Mouse (Mus musculus) retina, embryonic 14.5 days (tissue): ENCODE data around the gene Padi3.

Experiments used
- DNase-seq: peaks from one replicate; pipeline ENCODE4 v3.0.0-alpha.2; 2015; ENCODE audit warnings: low spot score

Padi3 gene

DNA sequence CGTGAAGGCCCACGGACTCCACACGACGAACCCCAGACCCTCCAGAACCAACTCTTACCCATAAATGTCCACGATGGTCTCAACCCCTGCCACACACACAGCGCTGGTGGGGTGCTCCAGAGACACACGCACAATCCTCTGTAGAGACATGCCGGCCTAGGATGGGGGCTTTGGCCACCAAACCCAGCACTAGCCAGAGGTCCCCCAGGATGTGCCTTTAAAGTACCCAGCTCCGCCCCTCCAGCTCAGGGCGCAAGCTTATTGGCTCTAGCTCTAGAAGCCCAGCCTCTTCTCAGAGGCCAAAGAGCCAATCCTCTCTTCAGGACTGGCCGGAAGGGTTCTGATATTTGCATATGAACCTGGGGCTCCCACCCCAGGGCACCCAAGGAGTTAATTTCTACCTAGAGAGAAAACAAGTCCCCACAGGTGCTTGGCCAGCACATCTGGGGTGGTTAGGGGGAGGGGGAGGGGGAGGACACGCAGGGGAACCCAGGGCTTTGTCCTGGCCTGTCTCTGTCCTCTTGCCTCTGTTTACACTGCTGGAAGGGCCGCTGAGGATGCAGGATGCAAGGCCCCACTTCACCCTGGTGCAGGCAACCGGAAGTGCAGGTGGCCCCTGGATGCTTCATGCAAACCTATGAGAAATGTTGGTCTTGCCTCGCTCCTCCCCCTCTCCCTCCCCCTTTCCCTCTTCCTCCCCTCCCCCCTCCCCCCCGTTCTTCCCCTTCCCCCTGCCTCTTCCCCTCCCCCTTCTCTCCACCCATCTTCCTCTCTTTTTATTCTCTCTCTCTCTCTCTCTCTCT is at the start of gene Padi3:
Gene Padi3 (minus strand): TSS at position 191 of the 803 bp plus-strand sequence.
- DNase-seq, result no peak

DNA sequence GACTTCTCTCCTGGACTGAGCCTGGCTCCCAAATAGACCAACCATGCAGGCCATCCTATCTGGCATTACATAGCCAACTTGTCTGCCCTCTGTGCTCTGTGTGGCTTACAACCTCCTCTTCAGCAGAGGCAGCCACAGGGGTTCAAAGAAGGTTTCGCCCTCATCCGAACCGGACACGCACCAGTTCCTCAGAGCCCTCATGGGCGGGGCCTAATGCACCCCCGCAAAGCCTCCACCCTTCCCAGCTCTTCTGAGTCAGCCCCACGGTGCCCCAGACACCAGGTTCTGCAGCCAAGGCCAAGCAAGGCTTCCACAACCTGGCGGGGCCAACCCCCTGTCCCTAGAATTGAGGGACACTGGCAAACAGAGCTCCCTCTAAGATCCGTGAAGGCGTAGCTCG is 48.8 kb upstream of the Padi3 start:
- DNase-seq, result no peak

DNA sequence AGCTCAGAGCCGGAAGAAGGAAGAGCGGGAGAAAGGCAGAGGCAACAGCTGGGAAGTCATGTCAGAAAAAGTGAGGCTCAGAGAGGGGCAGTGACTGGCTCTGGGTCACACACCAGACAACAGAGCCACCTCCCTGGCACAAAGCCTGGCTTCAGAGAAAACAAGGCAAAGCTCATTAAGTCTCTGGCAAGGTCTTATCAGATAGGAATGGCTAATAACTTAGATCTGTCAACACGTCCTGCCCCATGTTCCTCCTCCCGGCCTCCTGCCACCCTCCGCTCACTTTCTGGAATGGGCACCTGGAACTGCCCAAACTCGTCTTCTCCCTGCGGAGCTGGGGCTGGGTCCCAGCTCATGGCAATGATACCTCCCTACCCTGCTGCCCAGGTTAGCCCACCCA is 47.4 kb upstream of the Padi3 start:
- DNase-seq, result no peak

DNA sequence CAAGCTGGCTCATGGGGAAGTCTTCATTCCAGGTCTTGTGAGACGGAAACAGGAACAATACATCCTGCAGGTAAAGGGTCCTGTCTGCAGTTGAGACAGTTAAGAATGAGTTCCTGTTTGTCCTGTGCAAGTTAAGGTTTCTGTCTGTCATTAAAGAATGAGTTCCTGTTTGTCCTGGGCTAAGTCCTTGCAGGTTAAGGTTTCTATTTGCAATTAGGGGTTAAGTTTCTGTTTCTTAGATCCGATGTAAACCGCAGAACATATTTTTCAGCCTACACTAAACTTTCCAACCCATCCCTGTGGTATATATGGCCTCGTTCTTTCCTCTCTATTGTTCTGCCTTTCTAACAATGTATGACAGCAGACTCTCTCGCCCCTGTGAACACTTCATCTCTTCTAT is 46.6 kb upstream of the Padi3 start:
- no peak for DNase-seq

DNA sequence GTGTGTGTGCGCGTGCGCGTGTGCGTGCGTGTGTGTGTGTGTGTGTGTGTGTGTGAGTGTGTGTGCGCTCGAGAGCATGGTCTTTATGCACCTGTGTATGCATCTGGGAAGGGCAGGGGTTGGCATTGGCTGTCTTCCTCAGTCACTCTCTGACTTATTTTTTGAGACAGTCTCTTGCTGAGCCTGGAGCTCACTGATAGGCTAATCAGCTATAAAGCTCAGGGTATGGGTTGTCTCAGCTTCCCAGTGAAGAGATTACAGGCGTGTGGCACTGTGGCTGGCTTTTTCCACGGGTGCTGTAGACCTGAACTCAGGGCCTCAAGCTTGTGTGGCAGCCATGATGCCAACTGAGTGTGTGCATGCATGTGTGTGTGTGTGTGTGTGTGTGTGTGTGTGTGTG is 44.7 kb upstream of the Padi3 start:
- DNase-seq, result no peak

DNA sequence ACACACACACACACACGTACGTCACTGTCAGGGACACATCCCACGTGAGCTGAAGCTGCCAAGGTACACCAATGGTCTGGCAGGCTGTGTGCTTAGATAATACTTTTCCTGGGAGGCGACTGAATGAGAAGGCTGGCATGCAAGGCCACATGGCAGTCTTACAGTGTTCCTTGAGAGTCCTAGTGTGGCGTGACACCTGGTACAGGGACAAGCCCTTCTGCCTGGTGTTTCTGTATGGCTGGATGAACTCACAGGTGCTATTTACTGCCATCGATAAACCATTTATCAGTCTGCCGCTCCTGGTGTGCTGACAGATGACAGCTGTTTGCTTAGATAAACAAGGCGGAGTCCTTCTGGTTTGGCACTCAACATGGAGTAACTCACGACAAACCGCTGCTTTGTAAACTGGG is 44.0 kb upstream of the Padi3 start:
- DNase-seq, result no peak

DNA sequence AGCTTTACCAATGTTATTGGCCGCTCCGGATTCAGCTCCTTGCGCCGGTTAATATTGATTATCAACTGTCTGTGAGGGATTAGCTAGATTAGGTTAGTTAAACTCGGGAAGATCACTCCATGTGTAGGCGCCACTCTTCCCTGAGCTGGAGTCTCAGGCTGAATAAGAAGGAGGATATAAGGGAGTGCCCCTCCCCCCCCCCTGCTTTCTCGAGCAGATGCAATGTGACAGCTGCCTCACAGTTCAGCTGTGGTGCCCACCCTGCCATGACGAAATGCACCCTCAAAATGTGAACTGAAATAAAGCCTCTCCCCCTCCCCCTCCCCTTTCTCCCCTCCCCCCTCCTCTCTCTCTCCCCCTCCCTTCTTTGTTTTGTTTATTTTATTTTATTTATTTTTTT is 43.2 kb upstream of the Padi3 start:
- no peak for DNase-seq

DNA sequence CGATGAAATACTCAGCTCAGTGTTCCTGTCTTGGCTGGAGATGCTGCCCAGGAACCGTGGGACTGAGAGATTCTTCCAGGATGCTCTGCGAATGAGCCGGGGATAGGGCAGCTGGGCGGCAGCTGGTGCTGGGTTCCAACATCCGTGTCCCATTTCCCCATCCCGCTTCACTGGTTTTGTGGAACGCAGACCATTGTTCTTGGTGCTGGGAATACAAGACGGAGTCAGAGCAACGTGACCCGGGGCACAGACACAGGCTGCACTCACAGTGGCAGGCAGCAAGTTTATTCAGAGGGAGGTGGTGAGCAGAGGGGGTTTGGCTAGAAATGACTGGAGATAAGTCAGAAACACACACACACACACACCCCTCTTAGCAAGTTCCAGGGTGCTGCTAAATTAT is 38.9 kb upstream of the Padi3 start:
- peak; percentile 62 for DNase-seq

DNA sequence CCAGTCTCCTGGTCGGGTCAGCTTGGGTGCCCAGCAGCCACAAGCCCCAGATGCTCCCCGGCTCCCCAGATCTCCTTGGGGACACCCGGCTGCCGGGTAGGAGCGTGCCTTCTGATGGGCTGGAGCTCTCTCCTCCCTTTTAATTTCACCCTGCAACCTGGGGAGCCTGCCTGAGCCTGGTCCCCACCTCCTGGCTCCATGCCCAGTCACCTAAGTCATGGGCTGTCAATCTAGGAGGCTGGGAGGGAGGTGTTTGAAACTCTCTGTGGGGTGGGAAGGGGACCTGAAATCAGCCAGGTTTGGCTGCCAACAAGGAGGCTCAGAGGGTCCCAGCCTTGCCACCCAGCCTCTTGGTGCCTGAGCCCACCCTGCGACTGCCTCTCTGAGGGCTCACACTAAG is 35.2 kb upstream of the Padi3 start, which contains the start of gene Padi1:
Gene Padi1 (minus strand): TSS at position 113 of the 400 bp plus-strand sequence.
- no peak for DNase-seq

DNA sequence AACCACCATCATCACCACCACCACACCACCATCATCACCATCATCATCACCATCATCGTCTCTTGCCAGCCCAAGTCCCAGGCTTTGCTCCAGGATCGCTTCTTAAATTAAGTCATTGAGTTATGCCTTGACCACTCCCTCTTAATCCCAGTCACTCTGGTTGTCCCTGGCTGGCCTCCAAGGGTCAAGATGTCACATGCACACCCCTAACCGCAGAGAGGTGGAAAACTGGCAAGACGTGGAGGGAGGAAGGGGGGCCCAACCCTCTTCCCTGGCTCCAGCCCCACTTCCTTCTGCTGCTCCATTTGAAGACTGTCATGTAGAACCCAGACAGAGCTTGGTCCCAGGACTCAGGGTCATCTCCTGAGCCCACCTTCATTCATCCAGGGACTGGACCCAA is 34.5 kb upstream of the Padi3 start:
- DNase-seq, result no peak

DNA sequence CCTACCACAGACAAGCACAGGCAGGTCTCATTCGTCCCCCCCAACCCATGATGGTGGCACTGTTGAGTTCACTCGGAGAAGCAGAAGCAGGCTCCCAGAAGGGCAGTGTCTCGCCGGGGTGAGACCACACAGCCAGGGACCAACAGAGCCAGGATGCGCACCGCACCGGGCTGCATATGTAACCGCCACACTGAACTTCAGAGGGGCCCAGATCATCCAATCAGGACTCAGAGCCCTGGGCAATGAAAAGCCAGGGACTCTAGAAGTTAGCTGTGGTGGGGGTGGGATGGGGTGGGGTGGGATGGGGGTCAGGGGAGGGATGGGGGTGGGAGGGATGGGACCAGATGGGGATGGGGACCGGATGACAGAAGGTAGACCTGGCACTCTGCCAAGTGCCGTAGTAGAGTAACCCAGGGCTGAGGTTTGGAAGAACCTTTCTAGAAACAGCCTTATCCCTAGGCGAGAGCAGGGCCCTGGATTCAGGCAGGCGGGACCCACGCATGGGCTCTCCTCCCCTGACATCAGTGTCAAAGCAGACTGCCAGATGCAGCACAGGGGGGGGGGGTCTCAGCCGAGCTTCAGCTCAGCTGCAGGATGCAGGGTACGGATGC is 33.3 kb upstream of the Padi3 start:
- DNase-seq, result no peak

DNA sequence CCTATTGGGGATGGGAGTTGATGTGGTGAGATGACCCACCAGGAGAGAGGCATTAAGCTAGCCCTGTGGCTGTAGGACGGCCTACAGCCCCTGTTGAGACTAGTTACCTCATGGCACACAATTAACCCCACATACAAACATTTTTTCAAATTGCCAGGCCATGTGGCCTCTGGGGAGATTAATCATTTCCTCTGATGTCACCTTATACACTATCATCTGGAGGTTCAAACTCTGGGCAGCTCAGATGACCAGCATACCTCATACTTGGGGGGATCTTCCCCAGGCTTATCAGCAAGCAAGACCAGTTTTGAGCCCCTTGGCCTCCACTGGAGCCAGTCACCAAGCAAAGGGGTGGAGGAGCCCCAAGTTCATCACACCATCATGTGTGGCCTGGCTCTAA is 32.5 kb upstream of the Padi3 start:
- no peak for DNase-seq

DNA sequence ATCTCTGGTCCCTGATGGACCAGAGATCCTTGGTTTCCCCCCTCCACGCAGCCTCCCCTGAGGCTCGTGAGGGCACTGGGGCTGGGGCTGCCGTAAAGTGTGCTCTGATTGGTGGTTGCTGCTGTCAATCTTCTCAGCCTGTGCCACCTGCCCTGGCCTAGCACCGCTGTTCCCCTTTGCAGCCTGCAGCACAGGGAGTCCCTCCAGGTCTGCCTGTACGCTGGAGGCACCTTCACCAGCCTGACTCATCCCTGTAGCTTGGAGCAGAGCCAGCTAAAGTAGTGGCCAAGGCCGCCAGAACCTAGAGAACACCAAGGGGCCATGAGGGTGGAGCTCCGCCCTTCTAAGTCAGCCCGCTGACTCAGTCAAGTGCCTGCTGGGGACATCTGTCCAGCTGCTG is 27.4 kb upstream of the Padi3 start:
- DNase-seq, result peak; percentile 53

DNA sequence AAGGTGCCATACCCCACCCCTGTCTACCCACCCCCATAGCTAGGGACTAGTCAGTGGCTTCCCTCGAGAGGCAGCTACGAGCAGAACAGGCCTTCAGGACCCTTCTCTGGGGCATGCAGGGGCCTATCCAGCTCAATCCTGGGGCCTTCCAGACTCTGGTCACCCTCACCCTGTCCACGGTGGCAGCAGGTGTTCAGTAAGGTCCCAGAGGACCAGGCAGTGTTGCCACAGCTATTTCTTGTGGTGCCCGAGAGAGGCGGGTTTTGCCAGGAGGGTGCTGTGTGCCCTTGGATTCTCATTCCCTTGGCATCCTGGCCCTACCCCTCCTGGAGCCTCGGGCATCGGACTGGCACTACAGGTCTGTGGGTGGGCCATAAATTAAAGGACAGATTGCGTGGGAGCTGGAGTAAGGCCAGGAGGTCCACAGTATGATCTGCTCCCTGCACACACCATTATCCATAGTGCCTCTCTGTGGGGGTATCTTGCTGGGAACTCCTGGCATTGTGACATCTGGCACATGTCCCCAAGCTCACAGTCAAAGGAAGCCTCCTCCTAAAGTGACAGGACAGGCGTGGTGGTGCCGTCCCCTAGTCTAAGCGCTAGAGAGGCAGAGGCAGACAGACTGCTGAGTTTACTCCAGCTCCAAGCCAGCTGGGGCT is 25.9 kb upstream of the Padi3 start:
- no peak for DNase-seq

DNA sequence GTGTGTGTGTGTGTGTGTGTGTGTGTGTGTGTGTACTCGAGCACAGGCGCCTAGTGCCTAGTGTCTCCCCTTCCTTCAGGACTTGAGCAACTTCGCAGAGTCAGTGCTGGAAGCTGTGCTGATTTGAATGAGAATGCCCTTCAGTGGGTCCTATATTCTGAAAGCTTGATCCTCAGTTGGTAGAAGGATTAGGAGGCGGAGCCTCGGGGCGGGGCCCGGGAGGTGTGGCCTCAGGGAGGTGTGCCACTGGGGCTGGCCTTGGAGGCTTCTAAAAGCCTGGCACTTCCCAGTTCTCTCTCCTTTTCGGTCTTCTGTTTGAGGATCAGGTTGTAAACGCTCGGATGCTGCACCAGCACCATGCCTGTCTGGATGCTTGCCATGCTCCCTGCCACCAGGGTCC is 25.2 kb upstream of the Padi3 start:
- no peak for DNase-seq

DNA sequence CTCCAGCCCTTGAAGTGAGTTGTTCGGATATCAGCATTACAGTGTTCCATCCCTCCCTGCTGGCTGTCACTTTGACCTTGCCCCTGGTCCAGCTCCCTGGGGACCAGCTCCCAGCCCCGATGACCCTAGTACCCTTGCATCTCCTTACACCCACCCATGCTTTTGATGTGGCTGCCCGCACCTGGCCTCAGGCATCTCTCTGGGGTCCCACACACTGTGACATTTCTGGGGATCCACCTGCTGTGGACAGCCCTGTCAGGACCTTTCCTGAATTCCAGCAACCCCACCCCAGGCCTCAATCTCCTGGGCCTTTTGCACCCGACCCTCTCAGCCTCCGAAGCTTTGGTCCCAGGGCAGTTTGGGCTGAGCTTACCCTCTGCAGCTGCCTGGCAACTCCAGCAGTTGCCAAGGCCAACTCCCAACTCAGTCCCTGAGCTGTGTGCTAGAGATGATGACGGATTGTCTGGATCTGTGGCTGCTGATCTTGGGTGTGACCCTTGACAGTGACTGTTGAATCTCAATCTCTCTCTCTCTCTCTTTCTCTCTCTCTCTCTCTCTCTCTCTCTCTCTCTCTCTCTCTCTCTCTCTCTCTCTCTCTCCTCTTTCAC is 24.0 kb upstream of the Padi3 start:
- DNase-seq, result no peak

DNA sequence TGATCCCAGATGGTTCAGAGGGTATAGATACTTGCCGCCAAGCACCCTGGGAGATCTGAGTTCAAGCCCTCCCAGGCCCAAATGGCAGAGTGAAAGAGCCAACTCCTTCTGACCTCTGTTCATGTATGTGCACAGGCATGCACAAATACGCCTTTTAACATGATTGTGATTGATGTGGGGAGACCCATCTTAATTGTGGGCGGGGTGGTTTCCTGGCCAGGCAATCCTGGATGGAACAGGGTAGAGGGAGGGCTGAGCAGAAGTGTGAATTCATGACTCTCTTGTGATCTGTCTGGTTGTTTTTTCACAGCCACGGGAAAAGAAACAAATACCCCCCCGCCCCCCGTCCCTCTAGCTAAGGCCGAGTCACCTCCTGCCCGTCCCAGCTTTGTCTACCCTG is 22.4 kb upstream of the Padi3 start:
- DNase-seq, result no peak

DNA sequence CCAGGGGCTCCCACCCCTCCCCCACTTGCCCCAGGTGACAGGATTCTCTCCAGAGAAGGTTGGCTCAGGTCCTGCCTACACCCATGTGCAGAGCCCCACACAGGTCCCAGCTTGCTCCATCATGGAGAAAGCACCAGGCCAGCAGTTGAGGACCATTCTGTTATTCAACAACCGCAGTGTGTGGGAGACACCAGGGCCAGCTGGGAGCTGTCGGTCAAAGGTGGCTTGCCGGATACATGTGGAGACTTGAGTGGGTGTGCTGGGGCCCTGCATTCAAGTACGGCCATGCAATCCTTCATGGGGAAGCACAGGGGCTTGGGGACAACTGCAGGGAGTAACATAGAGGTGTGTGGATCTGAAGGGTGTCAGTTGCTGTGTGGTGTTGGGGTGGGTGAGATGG is 21.4 kb upstream of the Padi3 start:
- no peak for DNase-seq

DNA sequence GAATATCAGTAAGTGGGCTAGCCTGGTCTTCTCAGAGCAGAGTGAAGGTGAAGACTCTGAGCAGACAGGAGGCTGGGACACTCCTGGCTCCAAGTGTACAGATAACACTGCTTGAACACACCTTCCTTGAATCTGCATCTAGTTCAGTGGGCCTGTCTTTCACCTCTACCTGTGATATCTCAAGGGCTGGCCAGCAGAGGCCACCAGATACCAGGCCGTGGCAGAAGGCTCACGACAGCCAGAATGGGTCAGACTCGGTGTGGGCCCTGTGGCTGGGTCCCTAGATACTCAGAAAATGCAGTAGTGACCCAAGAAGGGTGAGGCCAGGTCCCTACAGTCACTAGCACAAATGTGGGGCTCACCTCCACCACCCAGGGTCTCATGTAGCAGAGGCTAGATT is 16.8 kb upstream of the Padi3 start:
- no peak for DNase-seq

DNA sequence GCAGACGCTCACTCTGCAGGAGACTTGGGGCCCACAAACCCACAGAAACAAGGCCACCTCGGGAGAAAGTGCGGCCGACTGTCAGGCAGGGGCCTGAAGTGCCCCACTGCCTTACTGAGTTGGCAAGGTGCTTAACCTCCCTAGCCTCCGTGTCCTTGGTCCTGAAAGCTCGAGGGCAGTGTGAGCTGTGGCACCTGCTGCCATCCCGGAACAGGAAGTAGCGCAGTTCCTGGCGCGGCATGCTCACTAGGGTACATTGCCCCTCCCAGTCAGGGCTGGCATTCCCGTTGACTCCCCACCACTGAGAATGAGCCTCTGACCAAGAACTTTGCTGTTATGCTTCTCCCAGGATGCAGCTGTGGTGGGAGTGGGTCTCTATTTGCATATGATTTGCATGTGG is 15.5 kb upstream of the Padi3 start:
- no peak for DNase-seq

DNA sequence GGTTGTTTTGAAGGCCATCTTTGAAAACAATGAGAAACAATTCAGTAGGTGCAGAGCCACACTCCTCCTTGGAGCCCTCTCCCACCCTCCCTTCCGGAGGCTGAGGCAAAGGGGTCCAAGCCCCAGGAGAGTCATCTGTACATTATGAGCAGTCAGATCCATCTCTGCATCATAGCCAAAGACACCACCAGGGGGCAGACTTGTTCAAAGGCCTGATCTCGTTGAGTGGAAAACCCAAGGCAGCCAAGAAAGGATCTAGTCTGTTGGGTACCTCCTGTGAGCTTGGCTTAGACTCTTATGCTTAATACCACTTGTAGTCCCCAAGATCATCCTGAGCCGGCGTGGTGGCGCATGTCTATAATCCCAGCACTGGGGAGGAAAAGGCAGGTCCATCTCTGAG is 11.5 kb upstream of the Padi3 start:
- DNase-seq, result peak; percentile 69

DNA sequence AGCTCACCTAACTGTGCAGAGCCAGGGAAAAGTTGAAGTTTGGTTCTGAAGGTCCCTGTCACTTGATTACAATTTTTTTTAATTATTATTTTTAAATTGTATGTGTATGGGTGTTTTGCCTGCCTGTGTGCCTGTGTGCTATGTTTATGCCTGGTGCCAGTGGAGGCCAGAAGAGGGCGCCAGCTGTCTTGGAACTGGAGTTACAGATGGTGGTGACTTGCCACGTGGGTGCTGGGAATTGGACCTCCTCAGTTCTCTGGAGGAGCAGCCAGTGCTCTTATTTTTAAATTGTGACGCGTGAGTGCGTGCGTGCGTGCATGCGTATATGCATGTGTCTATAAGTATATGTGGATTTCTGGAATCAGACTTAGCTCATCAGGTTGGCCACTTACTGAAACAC is 7.0 kb upstream of the Padi3 start:
- DNase-seq, result no peak
